ENCODE assay signal across 8 mouse cellular contexts in genomic region chr11:60211152-60211551, GRCm38 (mm10). TPM values are rescaled to one million over a fixed set of nuclear protein-coding genes. Genes with fewer than 3 reads are reported as not detected.
A peak's percentile ranks its signal among the peaks of the same experiment; 100 is the strongest.
DNase-seq lines count a peak whose midpoint lies in the region; ATAC-seq and TF ChIP-seq lines count a peak whose summit lies in the region.

No protein-coding gene starts in this region.

- H3K36me3 ChIP-seq in CH12.LX (replicated peaks in 1 of 2; ENCODE audit: control insufficient read depth in 1 of 2, insufficient read depth in 1 of 2, low read length in 1 of 2) = peaks cover 17 to 65% of the 10 kb centered on the region in 2 experiments
- H3K36me3 ChIP-seq in heart, embryonic 16.5 days (ENCODE audit: control insufficient read depth, insufficient read depth) = peaks cover 5% of the 10 kb centered on the region; the same call in 1 of the 2 replicates
- H3K36me3 ChIP-seq in liver, embryonic 14.5 days (replicated peaks; ENCODE audit: control insufficient read depth, insufficient read depth, low read depth) = peaks cover 10% of the 10 kb centered on the region

- peak overlapping the region; percentile 75 for H3K9ac ChIP-seq in CH12.LX (ENCODE audit: insufficient read depth, low read depth)
- H3K9ac ChIP-seq in heart, embryonic 16.5 days (ENCODE audit: low read length) = peak overlapping the region; percentile 67
- no peak overlapping the region for H3K9ac ChIP-seq in liver, embryonic 14.5 days (replicated peaks)

- dilution Hi-C loops in CH12.LX (cut with MboI; ENCODE audit: extremely low pct_ligation_motif_present, extremely low pct_unique_long_range_greater_than_20kb, low sequenced_read_pairs) = no loop called here

- in situ Hi-C loops in CH12.LX (cut with MboI; ENCODE audit: low pct_ligation_motif_present, low pct_unique_long_range_greater_than_20kb, low sequenced_read_pairs) = no loop called here

- H3K27me3 ChIP-seq in CH12.LX (replicated peaks) = no peaks in the 10 kb centered on the region
- no peaks in the 10 kb centered on the region for H3K27me3 ChIP-seq in heart, embryonic 16.5 days (ENCODE audit: control insufficient read depth, insufficient read depth, low read length)
- H3K27me3 ChIP-seq in liver, embryonic 14.5 days (ENCODE audit: control insufficient read depth, insufficient read depth, low read length) = no peaks in the 10 kb centered on the region

- peak overlapping the region; percentile 11; the same call in 1 of the 2 replicates for H3K27ac ChIP-seq in CH12.LX (ENCODE audit: insufficient read depth, low read depth)
- peak overlapping the region; percentile 91 for H3K27ac ChIP-seq in heart, embryonic 16.5 days (ENCODE audit: low read length)
- peak overlapping the region; percentile 65 for H3K27ac ChIP-seq in liver, embryonic 14.5 days

- ATAC-seq in heart, embryonic 16.5 days (replicated peaks; ENCODE audit: extremely low read depth, insufficient read depth, low FRiP score) = no peak
- ATAC-seq in liver, embryonic 14.5 days (ENCODE audit: insufficient read depth) = no peak

- H3K4me2 ChIP-seq in CH12.LX (ENCODE audit: insufficient read depth, low read depth, poor library complexity, severe bottlenecking) = peak overlapping the region; percentile 70
- H3K4me2 ChIP-seq in heart, embryonic 16.5 days (ENCODE audit: low read depth, low read length) = no peak overlapping the region; the same call in 1 of the 2 replicates
- peak overlapping the region; percentile 87 for H3K4me2 ChIP-seq in liver, embryonic 14.5 days (ENCODE audit: low read depth)

- no peak for TF ChIP-seq POLR2A in CH12.LX (IDR thresholded peaks at IDR 0.05; ENCODE audit: low read depth, low read length)

- TF ChIP-seq CTCF in CH12.LX (conservative IDR thresholded peaks at IDR 0.05 in 1 of 2, IDR thresholded peaks at IDR 0.05 in 1 of 2; ENCODE audit: low read depth in 2 of 2, low read length in 2 of 2) = no peak
- no peak for TF ChIP-seq CTCF in liver, embryonic 14.5 days (IDR thresholded peaks at IDR 0.05; ENCODE audit: low read depth)

- DNase-seq in heart, adult 11 months = peak; percentile 93
- DNase-seq in heart, adult 9 months (ENCODE audit: low spot score in 2 of 2) = no peak
- no peak for DNase-seq in CH12.LX (ENCODE audit: extremely low read depth)
- DNase-seq in liver, embryonic 14.5 days (ENCODE audit: low read depth in 3 of 3, low spot score in 3 of 3) = no peak
- no peak for DNase-seq in c-Kit-positive CD71-positive TER-119-positive erythroid progenitor cells, embryonic 14.5 days (ENCODE audit: low spot score)
- no peak for DNase-seq in adrenal gland, adult 18-20 months (ENCODE audit: low spot score in 2 of 2)
- no peak for DNase-seq in layer of hippocampus, postnatal 36 days

- H3K4me3 ChIP-seq in CH12.LX (replicated peaks in 1 of 3; ENCODE audit: low read depth in 2 of 3, low read length in 2 of 3, poor library complexity in 1 of 3) = peak overlapping the region in 1 of 3 experiments; percentile 1
- no peak overlapping the region for H3K4me3 ChIP-seq in heart, embryonic 16.5 days (ENCODE audit: low read length)
- peak overlapping the region in 1 of 2 experiments; percentile 57; a peak in 1 of 4 replicates for H3K4me3 ChIP-seq in liver, embryonic 14.5 days (ENCODE audit: insufficient read depth in 1 of 2, low read depth in 2 of 2, low read length in 2 of 2)

- no peak for TF ChIP-seq RAD21 in CH12.LX (IDR thresholded peaks at IDR 0.05; ENCODE audit: low read depth, low read length)

- TF ChIP-seq EP300 in CH12.LX (IDR thresholded peaks at IDR 0.05; ENCODE audit: low read length) = no peak
- no peak for TF ChIP-seq EP300 in liver, embryonic 14.5 days (IDR thresholded peaks at IDR 0.05; ENCODE audit: low read depth)

- 63% methylated on average over 3 of the region's 3 CpGs for WGBS in heart, embryonic 16.5 days
- 51% methylated on average over 3 of the region's 3 CpGs for WGBS in liver, embryonic 14.5 days (ENCODE audit: insufficient replicate concordance)

- no peaks in the 10 kb centered on the region for H3K9me3 ChIP-seq in CH12.LX (replicated peaks; ENCODE audit: low read length)
- no peaks in the 10 kb centered on the region for H3K9me3 ChIP-seq in heart, embryonic 16.5 days (replicated peaks; ENCODE audit: control insufficient read depth, low read length)
- no peaks in the 10 kb centered on the region for H3K9me3 ChIP-seq in liver, embryonic 14.5 days (ENCODE audit: control insufficient read depth, low read length)

- peaks cover 53% of the 10 kb centered on the region for H3K79me2 ChIP-seq in CH12.LX (replicated peaks; ENCODE audit: control insufficient read depth, extremely low read depth, insufficient read depth, poor library complexity, severe bottlenecking)

- peaks cover 31 to 76% of the 10 kb centered on the region in 2 experiments for H3K4me1 ChIP-seq in CH12.LX (ENCODE audit: control insufficient read depth in 1 of 2, insufficient read depth in 2 of 2)
- H3K4me1 ChIP-seq in heart, embryonic 16.5 days (ENCODE audit: control insufficient read depth, insufficient read depth, low read length) = peaks cover 51% of the 10 kb centered on the region
- peaks cover 25 to 38% of the 10 kb centered on the region in 2 experiments for H3K4me1 ChIP-seq in liver, embryonic 14.5 days (replicated peaks; ENCODE audit: control insufficient read depth in 2 of 2, insufficient read depth in 2 of 2, low read length in 1 of 2)

TF ChIP-seq in CH12.LX, 34 proteins besides CTCF, POLR2A, EP300 and RAD21:
- TF ChIP-seq MXI1 (IDR thresholded peaks at IDR 0.05; ENCODE audit: low read depth, low read length) (peak; percentile 26; the same call in 1 of the 2 replicates), MAZ (IDR thresholded peaks at IDR 0.05; ENCODE audit: low read depth, low read length) (no peak), CHD2 (IDR thresholded peaks at IDR 0.05; ENCODE audit: low read length) (no peak), MYC (IDR thresholded peaks at IDR 0.05; ENCODE audit: low read depth, low read length) (no peak)

RNA-seq across cellular contexts. Expression of gene Srebf1, which starts 11.2 kb away (rescaled TPM):
- total RNA-seq in CH12.LX (2012; rRNA removed) (126 and 129 TPM in 2 replicates), CH12.LX (2014; rRNA removed) (68.7 and 69.8 TPM in 2 replicates)
- 120 and 142 TPM in 2 replicates for polyA plus RNA-seq in CH12.LX (2012; ENCODE audit: insufficient read length, low read depth)
- polyA plus RNA-seq in heart, embryonic 16.5 days (2015; fragmentation: Nextera tagmentation; extraction: Ambion mirVana) = 36.1 and 47.0 TPM in 2 replicates
- 38.8 and 45.7 TPM in 2 replicates for polyA plus RNA-seq in liver, embryonic 14.5 days (2012; rRNA removed)
- polyA plus RNA-seq in liver, embryonic 14.5 days (2014; fragmentation: Nextera tagmentation; extraction: Ambion mirVana) = 37.6 and 49.6 TPM in 2 replicates
- total RNA-seq in adrenal gland, adult 18-20 months (2021) = 100 to 1,000 TPM; 141 to 185 TPM
- 10 to 100 TPM; 47.1 to 56.2 TPM for total RNA-seq in layer of hippocampus, postnatal 36 days (2021)

Comparison
In these comparisons a context has a peak if more than half of its experiments do, and no peak if none do; other contexts are left out.
1. H3K27ac ChIP-seq: peak in every context shown above with its lines; median percentile 91 in heart, embryonic 16.5 days; 65 in liver, embryonic 14.5 days; 11 in CH12.LX.